Comparison of ENCODE assay signal across 1 mouse cellular context in genomic region chr7:131371470-131371860, GRCm38 (mm10).
TF ChIP-seq lines count a peak whose summit lies in the region.

No protein-coding gene starts in this region.

TF ChIP-seq in CH12.LX, 34 proteins besides CTCF, POLR2A, EP300 and RAD21 (continued from another document):
- no peak for TF ChIP-seq MYC (IDR thresholded peaks at IDR 0.05; ENCODE audit: low read depth, low read length)
- TF ChIP-seq ZMIZ1 (IDR thresholded peaks at IDR 0.05; ENCODE audit: low read depth, low read length): no peak
- no peak for TF ChIP-seq MAZ (IDR thresholded peaks at IDR 0.05; ENCODE audit: low read depth, low read length)
- TF ChIP-seq E2F4 (IDR thresholded peaks at IDR 0.05; ENCODE audit: insufficient replicate concordance, low read depth, low read length): no peak
- no peak for TF ChIP-seq PAX5 (IDR thresholded peaks at IDR 0.05; ENCODE audit: low read length)
- TF ChIP-seq NRF1 (IDR thresholded peaks at IDR 0.05; ENCODE audit: low read depth, low read length): no peak
- TF ChIP-seq SIN3A (IDR thresholded peaks at IDR 0.05; ENCODE audit: low read length): no peak
- TF ChIP-seq ETS1 (conservative IDR thresholded peaks at IDR 0.05; ENCODE audit: low read depth, low read length): no peak
- TF ChIP-seq TBP (conservative IDR thresholded peaks at IDR 0.05; ENCODE audit: low read depth, low read length): no peak; the same call in 1 of the 2 replicates
- no peak for TF ChIP-seq NELFE (IDR thresholded peaks at IDR 0.05; ENCODE audit: low read depth, low read length)
- no peak for TF ChIP-seq GABPA (IDR thresholded peaks at IDR 0.05; ENCODE audit: insufficient replicate concordance, low read depth, low read length)
TF ChIP-seq in CH12.LX: peak in this region for 0.
